Mouse (Mus musculus) WW6 (cell line): ENCODE data around the gene Frem1.

Experiments
- DNase-seq: peaks from one replicate; pipeline ENCODE4 v3.0.0-alpha.2; 2013; ENCODE audit warnings: low read depth, low spot score

The Frem1 gene

GRCm38 (mm10) chr4:83031591-83031990 is 20.5 kb downstream of the Frem1 start:
- DNase-seq, result no peak

- DNase-seq, result no peak
Observed at GRCm38 (mm10) chr4:83030097-83030496, 22.0 kb downstream of the Frem1 start.

- no peak for DNase-seq
Observed at GRCm38 (mm10) chr4:83020759-83021555, 31.2 kb downstream of the Frem1 start.

GRCm38 (mm10) chr4:83018111-83019105 is 33.7 kb downstream of the Frem1 start:
- no peak for DNase-seq

- no peak for DNase-seq
Observed at GRCm38 (mm10) chr4:83014538-83014937, 37.6 kb downstream of the Frem1 start.

GRCm38 (mm10) chr4:83004086-83004485 is 48.1 kb downstream of the Frem1 start:
- no peak for DNase-seq

GRCm38 (mm10) chr4:82992042-82992441 is 60.1 kb downstream of the Frem1 start:
- no peak for DNase-seq

GRCm38 (mm10) chr4:82990973-82991695 is 61.0 kb downstream of the Frem1 start:
- no peak for DNase-seq

GRCm38 (mm10) chr4:82972381-82972780 is 79.8 kb downstream of the Frem1 start:
- DNase-seq, result no peak

GRCm38 (mm10) chr4:82970901-82971648 is 81.1 kb downstream of the Frem1 start:
- DNase-seq, result no peak

GRCm38 (mm10) chr4:82961024-82961423 is 91.1 kb downstream of the Frem1 start:
- DNase-seq, result no peak

- DNase-seq, result no peak
Observed at GRCm38 (mm10) chr4:82957827-82958538, 94.2 kb downstream of the Frem1 start.

GRCm38 (mm10) chr4:82953992-82954391 is 98.1 kb downstream of the Frem1 start:
- DNase-seq, result no peak

- no peak for DNase-seq
Observed at GRCm38 (mm10) chr4:82949511-82949910, 102.6 kb downstream of the Frem1 start.

- DNase-seq, result no peak
Observed at GRCm38 (mm10) chr4:82946721-82947120, 105.4 kb downstream of the Frem1 start.

GRCm38 (mm10) chr4:82946276-82946612 is 105.9 kb downstream of the Frem1 start:
- no peak for DNase-seq

GRCm38 (mm10) chr4:82945572-82946275 is 106.4 kb downstream of the Frem1 start:
- no peak for DNase-seq

- no peak for DNase-seq
Observed at GRCm38 (mm10) chr4:82940680-82941079, 111.5 kb downstream of the Frem1 start.

- DNase-seq, result no peak
Observed at GRCm38 (mm10) chr4:82940248-82940647, 111.9 kb downstream of the Frem1 start.

- DNase-seq, result no peak
Observed at GRCm38 (mm10) chr4:82934308-82934707, 117.8 kb downstream of the Frem1 start.
